Comparison of ENCODE assay signal across 8 mouse cellular contexts in genomic region chr1:185193509-185193908, GRCm38 (mm10). TPM values are rescaled to one million over a fixed set of nuclear protein-coding genes. Genes with fewer than 3 reads are reported as not detected.
DNase-seq lines count a peak whose midpoint lies in the region; ATAC-seq lines count a peak whose summit lies in the region.

No protein-coding gene starts in this region.

- H3K27me3 ChIP-seq in embryonic facial prominence, embryonic 14.5 days (replicated peaks; ENCODE audit: control insufficient read depth, insufficient read depth, low read length): no peaks in the 10 kb centered on the region
- no peaks in the 10 kb centered on the region for H3K27me3 ChIP-seq in hindbrain, embryonic 14.5 days (ENCODE audit: control insufficient read depth, insufficient read depth, low read length)
- no peaks in the 10 kb centered on the region for H3K27me3 ChIP-seq in liver, embryonic 11.5 days (replicated peaks; ENCODE audit: control insufficient read depth, insufficient read depth, low read length)

- no peak overlapping the region for H3K4me3 ChIP-seq in embryonic facial prominence, embryonic 14.5 days (ENCODE audit: low read depth, low read length)
- no peak overlapping the region for H3K4me3 ChIP-seq in hindbrain, embryonic 14.5 days (replicated peaks; ENCODE audit: low read length)
- H3K4me3 ChIP-seq in liver, embryonic 11.5 days (ENCODE audit: low read depth, low read length): no peak overlapping the region; the same call in 1 of the 2 replicates

- H3K36me3 ChIP-seq in embryonic facial prominence, embryonic 14.5 days (ENCODE audit: control insufficient read depth, insufficient read depth, low read length): no peaks in the 10 kb centered on the region
- no peaks in the 10 kb centered on the region for H3K36me3 ChIP-seq in hindbrain, embryonic 14.5 days (replicated peaks; ENCODE audit: control insufficient read depth, insufficient read depth)
- no peaks in the 10 kb centered on the region for H3K36me3 ChIP-seq in liver, embryonic 11.5 days (ENCODE audit: control insufficient read depth, insufficient read depth, low read length)

- 7% methylated on average over 10 of the region's 10 CpGs for WGBS in embryonic facial prominence, embryonic 14.5 days
- 12% methylated on average over 10 of the region's 10 CpGs for WGBS in hindbrain, embryonic 14.5 days
- 9% methylated on average over 10 of the region's 10 CpGs for WGBS in liver, embryonic 11.5 days

- H3K4me2 ChIP-seq in embryonic facial prominence, embryonic 14.5 days (ENCODE audit: low read depth, low read length): no peak overlapping the region
- H3K4me2 ChIP-seq in hindbrain, embryonic 14.5 days (replicated peaks): 0 out of 2 replicates have a peak overlapping the region, but pooled peaks have one; percentile 6
- peak overlapping the region; percentile 48 for H3K4me2 ChIP-seq in liver, embryonic 11.5 days

- ATAC-seq in embryonic facial prominence, embryonic 14.5 days (ENCODE audit: low read depth): peak; percentile 63
- no peak for ATAC-seq in hindbrain, embryonic 14.5 days (ENCODE audit: low FRiP score)
- ATAC-seq in liver, embryonic 11.5 days (replicated peaks; ENCODE audit: low FRiP score): peak; percentile 66
- peak; percentile 68 for ATAC-seq in monocyte, adult 5-6 weeks (replicated peaks; ENCODE audit: insufficient number of reproducible peaks, low FRiP score, low TSS enrichment, poor library complexity, severe bottlenecking)

- H3K4me1 ChIP-seq in embryonic facial prominence, embryonic 14.5 days (ENCODE audit: control insufficient read depth, insufficient read depth, low read length): no peaks in the 10 kb centered on the region
- H3K4me1 ChIP-seq in hindbrain, embryonic 14.5 days (replicated peaks; ENCODE audit: control insufficient read depth, insufficient read depth, low read length): no peaks in the 10 kb centered on the region
- no peaks in the 10 kb centered on the region for H3K4me1 ChIP-seq in liver, embryonic 11.5 days (replicated peaks; ENCODE audit: control insufficient read depth, insufficient read depth, low read length)

- DNase-seq in kidney, adult 18-20 months: peak; percentile 22
- DNase-seq in kidney, adult 11 months: no peak
- peak; percentile 64 for DNase-seq in Muller cell, postnatal 12 days (ENCODE audit: inconsistent ontology term)
- peak; percentile 84 for DNase-seq in embryonic facial prominence, embryonic 14.5 days (ENCODE audit: low spot score)
- DNase-seq in hindbrain, embryonic 14.5 days (ENCODE audit: low spot score): peak; percentile 87
- no peak for DNase-seq in liver, embryonic 11.5 days (ENCODE audit: low spot score)
- no peak for DNase-seq in testis, postnatal 14 days (ENCODE audit: low spot score)

- H3K9ac ChIP-seq in embryonic facial prominence, embryonic 14.5 days (ENCODE audit: low read depth, low read length): no peak overlapping the region
- no peak overlapping the region for H3K9ac ChIP-seq in hindbrain, embryonic 14.5 days
- H3K9ac ChIP-seq in liver, embryonic 11.5 days (ENCODE audit: low read depth, low read length): no peak overlapping the region

- no peak overlapping the region for H3K27ac ChIP-seq in embryonic facial prominence, embryonic 14.5 days (replicated peaks; ENCODE audit: low read depth, low read length)
- H3K27ac ChIP-seq in hindbrain, embryonic 14.5 days: no peak overlapping the region
- no peak overlapping the region for H3K27ac ChIP-seq in liver, embryonic 11.5 days (ENCODE audit: low read depth, low read length)

- no peaks in the 10 kb centered on the region for H3K9me3 ChIP-seq in embryonic facial prominence, embryonic 14.5 days (ENCODE audit: control insufficient read depth, low read length)
- no peaks in the 10 kb centered on the region for H3K9me3 ChIP-seq in hindbrain, embryonic 14.5 days (ENCODE audit: control insufficient read depth, low read length)
- no peaks in the 10 kb centered on the region for H3K9me3 ChIP-seq in liver, embryonic 11.5 days (ENCODE audit: control insufficient read depth, low read length)

RNA-seq across cellular contexts. Expression of gene Rab3gap2, which starts 10.4 kb away (rescaled TPM):
- 23.9 and 24.2 TPM in 2 replicates for polyA plus RNA-seq in embryonic facial prominence, embryonic 14.5 days (2014; fragmentation: Nextera tagmentation; extraction: Ambion mirVana)
- 26.8 and 28.8 TPM in 2 replicates for polyA plus RNA-seq in hindbrain, embryonic 14.5 days (2014; fragmentation: Nextera tagmentation; extraction: Ambion mirVana)
- polyA plus RNA-seq in liver, embryonic 11.5 days (2014; fragmentation: Nextera tagmentation; extraction: Ambion mirVana): 26.4 and 29.6 TPM in 2 replicates
- 36.1 to 43.1 TPM (median 36.5 TPM) in 3 replicates for total RNA-seq in monocyte, adult 5-6 weeks (2017)

Comparison
In these comparisons a context has a peak if more than half of its experiments do, and no peak if none do; other contexts are left out.
1. DNase-seq: peak in kidney, adult 18-20 months (single experiment), Muller cell, postnatal 12 days (single experiment), embryonic facial prominence, embryonic 14.5 days (single experiment) and hindbrain, embryonic 14.5 days (single experiment); none in kidney, adult 11 months (single experiment), liver, embryonic 11.5 days (single experiment) and testis, postnatal 14 days (single experiment).